Mouse (Mus musculus) ES-Bruce4 (cell line): ENCODE measurements around the gene Spty2d1. TPM values are rescaled to one million over a fixed set of nuclear protein-coding genes. Genes with fewer than 3 reads are reported as not detected.
A peak's percentile ranks its signal among the peaks of the same experiment; 100 is the strongest.

Source experiments
- H3K27ac ChIP-seq: 2 replicates; pipeline ENCODE4 v1.5.1; 2012; ENCODE audit warnings: low read length, inconsistent platforms; ENCODE audit not compliant: insufficient read depth
- H3K27me3 ChIP-seq: 2 replicates; pipeline ENCODE4 v1.6.1; 2012; ENCODE audit warnings: mild to moderate bottlenecking, low read length, inconsistent platforms; ENCODE audit not compliant: control insufficient read depth, poor library complexity, insufficient read depth, severe bottlenecking
- H3K36me3 ChIP-seq: 2 replicates; pipeline ENCODE4 v1.6.1; 2012; ENCODE audit warnings: inconsistent platforms, mild to moderate bottlenecking, low read length, moderate library complexity; ENCODE audit not compliant: control insufficient read depth, poor library complexity, insufficient read depth, severe bottlenecking
- H3K4me1 ChIP-seq: one replicate; pipeline ENCODE4 v1.8.1; 2011; ENCODE audit warnings: low read length; ENCODE audit not compliant: control insufficient read depth, insufficient read depth
- H3K4me3 ChIP-seq: 2 replicates; pipeline ENCODE4 v1.5.1; 2011; ENCODE audit warnings: low read depth, mild to moderate bottlenecking, low read length
- H3K9ac ChIP-seq: 2 replicates; pipeline ENCODE4 v1.6.1; 2012; ENCODE audit warnings: low read depth, mild to moderate bottlenecking, inconsistent platforms; ENCODE audit not compliant: poor library complexity, severe bottlenecking
- H3K9me3 ChIP-seq: replicated peaks from 2 replicates; pipeline ENCODE4 v1.6.1; 2012; ENCODE audit warnings: mild to moderate bottlenecking, low read length, inconsistent platforms; ENCODE audit not compliant: control insufficient read depth, poor library complexity, insufficient read depth, severe bottlenecking
- CTCF ChIP-seq: IDR thresholded peaks from one replicate; pipeline ENCODE4 v1.8.1; 2011; ENCODE audit warnings: low read depth, low read length
- EP300 ChIP-seq: IDR thresholded peaks from 2 replicates; pipeline ENCODE4 v1.6.1; 2011; ENCODE audit warnings: low read depth, low read length; ENCODE audit not compliant: insufficient read depth
- POLR2A ChIP-seq: IDR thresholded peaks from one replicate; pipeline ENCODE4 v1.8.1; 2011; ENCODE audit warnings: low read length; ENCODE audit not compliant: insufficient read depth
- polyA plus RNA-seq: library from polyadenylated mRNA; stranded (reverse); fragments of >200 nt; gene quantifications from 2 replicates; pipeline ENCODE4 v1.2.4, GENCODE M21; 2011; ENCODE audit warnings: low read depth; ENCODE audit not compliant: missing spikeins, insufficient read depth, insufficient read length

The Spty2d1 gene
- polyA plus RNA-seq, 1 experiment, result 18.0 TPM

DNA sequence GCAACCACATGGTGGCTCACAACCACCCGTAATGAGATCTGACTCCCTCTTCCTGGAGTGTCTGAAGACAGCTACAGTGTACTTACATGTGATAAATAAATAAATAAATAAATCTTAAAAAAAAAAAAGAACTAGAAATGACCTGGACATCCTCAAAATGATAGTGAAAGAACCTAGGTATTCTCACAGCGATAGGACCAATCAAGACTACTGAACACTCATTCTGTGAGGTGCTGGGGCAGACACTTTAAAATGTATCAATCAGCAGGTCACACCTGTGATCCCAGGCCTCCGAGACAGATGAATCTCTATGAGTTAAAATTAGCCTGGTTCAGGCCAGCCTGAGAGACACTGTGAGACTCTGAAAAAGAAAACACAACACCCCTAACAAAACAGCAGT, 8.4 kb upstream of the Spty2d1 start:
- TF ChIP-seq POLR2A, result no peak
- no peak overlapping the region for H3K4me3 ChIP-seq
- peak overlapping the region; percentile 49; the same call in 1 of the 2 replicates for H3K27ac ChIP-seq

DNA sequence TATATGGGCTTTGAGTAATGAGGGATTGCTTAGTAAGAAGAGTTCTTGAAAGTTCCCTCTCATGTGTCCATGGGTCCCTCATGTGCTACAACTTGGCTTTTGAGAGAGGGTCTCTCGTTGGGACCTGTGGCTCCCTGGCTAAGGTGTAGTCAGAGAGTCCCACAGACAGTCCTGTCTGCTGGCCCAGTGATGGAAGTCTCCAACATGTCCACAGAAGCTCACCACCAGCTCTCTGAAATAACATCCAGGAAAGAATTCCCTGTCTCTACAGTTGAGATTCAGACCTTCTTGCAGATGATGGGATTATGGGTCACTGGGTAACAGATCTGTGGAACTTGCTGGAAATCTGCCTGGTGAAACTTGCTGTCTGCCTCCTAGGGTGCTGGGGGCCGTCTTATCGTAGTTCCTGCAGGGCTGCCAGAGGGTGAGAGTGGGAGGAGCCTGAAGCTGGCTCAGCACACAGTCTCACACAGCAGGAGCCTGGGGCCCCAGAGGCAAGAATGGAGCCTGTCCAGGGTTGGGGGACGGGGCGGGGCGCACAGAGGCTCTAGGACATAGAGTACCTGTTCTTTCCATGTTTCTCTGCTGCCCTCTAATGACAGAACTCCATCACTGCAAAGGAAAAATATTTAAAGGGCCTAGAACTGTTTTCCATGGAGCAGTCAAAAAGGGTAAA, 7.3 kb upstream of the Spty2d1 start:
- Histone ChIP-seq H3K9ac (no peak overlapping the region), H3K27ac (0 out of 2 replicates have a peak overlapping the region, but pooled peaks have one; percentile 15), H3K4me3 (no peak overlapping the region), H3K27me3 (no peaks in the 10 kb centered on the region), H3K4me1 (peaks cover 4% of the 10 kb centered on the region), H3K36me3 (no peaks in the 10 kb centered on the region), H3K9me3 (no peaks in the 10 kb centered on the region)
- TF ChIP-seq EP300, result peak; percentile 62; the same call in 1 of the 2 replicates
- TF ChIP-seq POLR2A, result no peak
- TF ChIP-seq CTCF, result peak; percentile 48

More for the DNA sequence above, 8.4 kb upstream of the Spty2d1 start:
- H3K27me3 ChIP-seq, result no peaks in the 10 kb centered on the region
- peaks cover 4% of the 10 kb centered on the region for H3K4me1 ChIP-seq
- no peaks in the 10 kb centered on the region for H3K9me3 ChIP-seq
- no peak overlapping the region for H3K9ac ChIP-seq
- H3K36me3 ChIP-seq, result no peaks in the 10 kb centered on the region

DNA sequence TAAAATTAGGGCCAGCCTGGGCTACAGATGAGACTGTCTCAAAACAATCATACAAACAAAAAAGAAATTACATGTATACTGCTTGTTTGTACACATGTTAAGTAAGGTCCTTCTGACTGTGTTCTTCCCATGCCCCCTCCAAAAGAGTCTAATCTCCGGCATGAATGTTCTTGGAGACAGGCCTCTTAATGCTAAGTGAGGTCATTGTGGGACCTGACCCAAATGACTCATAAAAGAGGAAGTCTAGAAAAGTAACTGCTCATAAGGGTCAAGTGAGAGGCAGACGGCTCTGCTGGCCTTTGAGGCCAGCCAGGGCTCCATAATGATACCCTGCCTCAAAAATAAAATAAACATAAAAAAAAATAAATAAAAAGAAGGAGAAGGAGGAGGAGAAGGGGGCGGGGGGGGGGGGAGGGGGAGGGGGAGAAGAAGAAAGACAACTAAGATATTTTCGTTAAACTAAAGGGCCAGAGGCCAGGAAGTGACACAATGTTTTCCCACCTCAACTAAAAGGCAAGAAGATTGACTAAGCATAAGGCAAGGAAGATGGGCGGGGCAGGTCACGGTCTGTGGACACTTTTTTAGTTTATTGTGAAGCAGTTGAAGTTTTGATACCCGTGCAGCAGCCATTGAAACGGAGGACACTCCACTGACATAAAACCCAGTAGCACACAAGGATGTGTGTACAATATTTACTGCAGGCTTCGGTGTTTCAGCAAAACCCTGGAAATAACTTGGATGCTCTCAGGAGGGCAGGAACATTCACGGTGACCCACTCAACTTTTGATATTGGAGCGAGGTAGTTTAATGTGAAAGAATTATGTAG, 6.6 kb upstream of the Spty2d1 start:
- H3K4me1 ChIP-seq, result peaks cover 3% of the 10 kb centered on the region
- H3K27ac ChIP-seq, result no peak overlapping the region
- no peak overlapping the region for H3K4me3 ChIP-seq
- H3K27me3 ChIP-seq, result no peaks in the 10 kb centered on the region
- no peaks in the 10 kb centered on the region for H3K9me3 ChIP-seq
- TF ChIP-seq POLR2A (no peak), CTCF (no peak), EP300 (no peak)
- no peak overlapping the region for H3K9ac ChIP-seq
- H3K36me3 ChIP-seq, result no peaks in the 10 kb centered on the region

DNA sequence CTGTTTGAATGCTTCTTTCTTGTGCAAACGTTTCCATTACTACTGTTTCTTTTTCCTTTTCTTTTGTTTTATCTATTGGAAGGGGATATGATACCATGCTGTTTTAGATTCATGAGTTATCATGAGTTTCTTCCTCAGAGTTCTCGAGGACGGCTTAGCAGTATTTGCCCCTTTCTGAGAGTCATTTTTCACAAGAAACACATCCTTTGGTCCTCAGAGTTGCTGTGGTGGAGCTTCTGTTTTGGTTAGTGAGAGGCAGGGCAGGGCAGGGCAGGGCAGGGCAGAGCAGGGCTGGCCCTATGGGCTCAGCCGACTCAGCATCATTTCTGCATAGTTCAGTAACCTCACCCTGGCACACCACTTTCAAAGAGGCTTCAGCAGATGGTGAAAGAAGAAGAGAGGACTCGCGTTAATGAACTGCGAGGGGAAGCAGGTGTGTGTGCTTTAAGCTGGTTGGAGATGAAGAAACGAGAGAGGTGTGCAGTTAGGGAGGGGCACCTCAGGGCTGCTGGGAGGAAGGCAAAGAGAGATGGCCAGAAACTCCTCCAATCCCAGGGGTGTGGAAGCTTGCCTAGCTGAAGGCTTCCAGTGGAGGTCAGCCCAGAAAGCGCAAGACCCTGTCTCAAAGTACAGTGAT, 5.0 kb upstream of the Spty2d1 start:
- no peak overlapping the region for H3K27ac ChIP-seq

DNA sequence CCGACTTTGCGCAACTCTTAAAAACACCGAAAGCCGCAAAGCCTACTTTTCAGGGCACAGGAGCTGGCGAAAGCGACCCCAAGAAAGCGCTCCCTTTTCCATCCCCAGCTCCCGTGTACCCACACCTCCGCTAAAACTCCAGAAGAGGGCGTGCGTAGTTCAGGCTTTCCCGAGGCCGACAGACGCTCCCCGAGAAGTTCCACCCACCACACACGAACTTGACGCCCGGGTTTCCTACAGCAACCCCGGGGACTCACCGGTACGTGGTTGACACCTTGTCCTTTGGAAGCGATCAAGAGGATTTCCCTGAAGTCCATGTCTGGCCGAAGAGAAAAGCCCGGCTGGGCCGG, 418 bp downstream of the Spty2d1 start:
- Histone ChIP-seq H3K27ac (peak overlapping the region; percentile 5; the same call in 1 of the 2 replicates), H3K9ac (peak overlapping the region; percentile 24)
- TF ChIP-seq CTCF (peak; percentile 41), POLR2A (no peak), EP300 (no peak)

More for the DNA sequence above, 5.0 kb upstream of the Spty2d1 start:
- H3K4me1 ChIP-seq, result no peaks in the 10 kb centered on the region
- H3K4me3 ChIP-seq, result no peak overlapping the region
- H3K9me3 ChIP-seq, result no peaks in the 10 kb centered on the region
- H3K36me3 ChIP-seq, result no peaks in the 10 kb centered on the region
- no peak overlapping the region for H3K9ac ChIP-seq
- TF ChIP-seq POLR2A (no peak), EP300 (no peak), CTCF (no peak)
- no peaks in the 10 kb centered on the region for H3K27me3 ChIP-seq

More for the DNA sequence above, 418 bp downstream of the Spty2d1 start:
- no peaks in the 10 kb centered on the region for H3K27me3 ChIP-seq
- peak overlapping the region; percentile 92 for H3K4me3 ChIP-seq
- H3K4me1 ChIP-seq, result peaks cover 4% of the 10 kb centered on the region
- H3K36me3 ChIP-seq, result no peaks in the 10 kb centered on the region
- H3K9me3 ChIP-seq, result peaks cover 8% of the 10 kb centered on the region
